Mouse (Mus musculus) neutrophil, adult 5-6 weeks (primary cell): ENCODE measurements around the gene Kctd5. TPM values are rescaled to one million over a fixed set of nuclear protein-coding genes. Genes with fewer than 3 reads are reported as not detected.
A peak's percentile ranks its signal among the peaks of the same experiment; 100 is the strongest.

ENCODE experiments used
- ATAC-seq: fragments of 151-379, 151-347 bp; 2 replicates; pipeline ENCODE4 v1.8.0; 2017; ENCODE audit warnings: mild to moderate bottlenecking, moderate TSS enrichment; ENCODE audit not compliant: insufficient number of reproducible peaks, poor library complexity, low FRiP score, severe bottlenecking; ENCODE audit errors: extremely low read depth
- total RNA-seq: library from RNA; stranded (forward); fragments of 200-1000 nt; gene quantifications from 2 replicates; pipeline ENCODE4 v1.2.3, GENCODE M21; 2017

The Kctd5 gene
- total RNA-seq, 1 experiment from 2014 or later, result 18.2 TPM

- ATAC-seq, result no peak
Measured at GRCm38 (mm10) chr17:24045608-24046007, 27.7 kb downstream of the Kctd5 start.

DNA sequence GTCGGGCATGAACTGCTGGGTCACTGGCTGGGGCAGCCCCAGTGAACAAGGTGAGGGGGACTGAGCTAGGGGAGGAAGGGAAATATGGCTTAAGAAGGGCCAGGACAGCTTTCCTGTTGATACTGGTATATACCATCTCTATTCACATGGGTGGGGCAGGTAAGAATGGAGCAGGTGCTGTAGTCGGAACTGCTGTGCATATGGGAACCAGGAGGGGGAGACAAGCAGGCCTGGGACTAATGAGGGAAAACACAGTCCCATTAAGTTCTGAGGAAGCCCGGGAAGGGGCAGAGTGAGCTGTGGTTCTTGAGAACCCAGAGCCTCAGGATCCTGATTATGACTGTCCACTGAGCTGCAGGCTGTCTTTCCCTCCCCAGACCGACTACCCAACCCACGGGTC, 28.8 kb downstream of the Kctd5 start:
- ATAC-seq, result no peak

- no peak for ATAC-seq
Measured at GRCm38 (mm10) chr17:24037844-24038243, 35.4 kb downstream of the Kctd5 start, which contains the start of gene Prss27. Prss27 (plus strand) TSS chr17:24038144.

GRCm38 (mm10) chr17:24037360-24037759, 35.9 kb downstream of the Kctd5 start:
- no peak for ATAC-seq

- ATAC-seq, result no peak
Measured at GRCm38 (mm10) chr17:24036954-24037353, 36.3 kb downstream of the Kctd5 start.

GRCm38 (mm10) chr17:24035087-24035486, 38.2 kb downstream of the Kctd5 start:
- ATAC-seq, result no peak

- ATAC-seq, result no peak
Measured at GRCm38 (mm10) chr17:24030551-24030950, 42.7 kb downstream of the Kctd5 start.

- no peak for ATAC-seq
Measured at GRCm38 (mm10) chr17:24029477-24029876, 43.8 kb downstream of the Kctd5 start.

- no peak for ATAC-seq
Measured at GRCm38 (mm10) chr17:24021375-24022199, 51.7 kb downstream of the Kctd5 start.

DNA sequence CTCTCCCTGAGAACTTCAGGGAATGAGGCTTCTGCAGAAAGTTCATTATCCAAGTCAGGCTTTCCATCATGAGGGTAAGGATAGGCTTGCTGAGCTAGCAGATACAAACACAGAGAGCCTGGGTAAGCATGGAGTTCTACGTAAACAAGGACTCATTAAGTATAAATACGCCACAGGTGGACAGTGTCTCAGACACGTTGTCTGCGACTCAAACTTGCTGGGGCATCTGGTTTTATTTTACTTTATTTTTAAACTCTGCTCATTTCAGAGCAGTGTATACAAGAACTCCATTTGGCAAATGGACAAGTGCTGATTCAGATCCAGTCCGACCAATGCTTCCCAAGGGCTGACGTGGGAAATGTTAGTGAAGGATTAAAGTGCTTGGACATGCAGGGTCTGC, 52.6 kb downstream of the Kctd5 start:
- ATAC-seq, result no peak

DNA sequence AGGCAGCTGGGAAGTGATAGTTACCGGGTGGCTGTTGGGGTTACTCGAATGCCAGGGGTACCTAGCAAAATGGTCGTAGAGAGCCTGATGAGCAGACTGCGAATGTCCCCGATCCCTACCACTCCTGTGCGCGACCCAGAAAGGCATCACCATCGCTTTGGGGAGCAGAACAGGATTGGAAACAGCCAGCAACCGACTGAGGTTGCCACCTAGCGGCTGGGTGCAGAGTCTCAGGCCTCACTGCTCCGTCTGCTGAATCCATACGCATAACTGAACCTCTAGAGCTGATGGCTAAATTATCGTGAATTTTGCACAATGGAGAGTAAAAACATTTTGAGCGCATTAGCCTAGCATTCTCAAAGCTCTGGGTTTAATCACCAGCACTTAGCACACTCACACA, 57.6 kb downstream of the Kctd5 start:
- ATAC-seq, result no peak

DNA sequence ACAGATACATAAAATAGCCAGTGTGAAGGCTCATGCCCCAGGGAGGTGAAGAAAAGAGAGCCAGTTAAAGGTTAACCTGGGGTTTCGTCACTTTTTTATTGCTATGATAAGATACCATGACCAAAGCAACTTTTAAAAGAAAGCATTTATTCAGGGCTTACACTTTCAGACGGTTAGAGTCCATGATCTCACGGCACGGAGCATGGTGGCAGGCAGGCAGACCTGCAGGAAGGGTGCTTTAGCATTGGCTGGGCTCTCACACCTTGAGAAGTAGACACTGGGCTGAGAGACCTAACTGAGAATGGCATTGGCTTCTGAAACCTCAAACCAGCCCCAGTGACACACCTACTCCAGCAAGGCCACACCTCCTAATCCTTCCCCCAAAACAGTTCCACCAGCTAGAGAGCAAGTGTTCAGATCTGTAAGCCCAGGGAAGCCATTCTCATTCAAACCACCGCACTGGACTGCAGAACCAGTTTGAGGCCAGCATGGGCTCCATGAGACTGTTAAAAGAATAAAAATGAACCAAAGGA, 58.8 kb downstream of the Kctd5 start:
- ATAC-seq, result no peak

GRCm38 (mm10) chr17:24012921-24013320, 60.4 kb downstream of the Kctd5 start:
- no peak for ATAC-seq

GRCm38 (mm10) chr17:24009617-24010016, 63.7 kb downstream of the Kctd5 start:
- ATAC-seq, result no peak

DNA sequence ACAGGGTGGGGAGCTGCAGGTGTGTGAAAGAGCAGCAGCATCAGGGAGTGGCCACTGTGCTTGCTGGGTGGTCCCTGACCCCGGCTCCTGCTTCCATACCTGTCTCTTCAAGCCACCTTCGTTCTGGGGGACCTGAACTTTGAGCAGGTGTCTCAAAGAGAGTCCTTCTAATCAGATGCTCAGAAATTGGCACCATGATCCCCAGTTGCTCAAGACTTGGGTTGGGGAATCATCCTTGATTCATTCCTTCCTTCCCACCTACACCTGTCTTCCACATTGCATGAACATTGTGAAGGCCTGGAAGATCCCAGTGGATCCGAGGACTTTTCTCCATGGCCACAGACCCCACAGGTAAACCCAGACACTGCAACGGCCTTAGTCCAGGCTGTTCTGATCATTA, 65.2 kb downstream of the Kctd5 start:
- ATAC-seq, result no peak

- peak; percentile 19; the same call in 1 of the 2 replicates for ATAC-seq
Measured at GRCm38 (mm10) chr17:24007391-24007790, 65.9 kb downstream of the Kctd5 start.

DNA sequence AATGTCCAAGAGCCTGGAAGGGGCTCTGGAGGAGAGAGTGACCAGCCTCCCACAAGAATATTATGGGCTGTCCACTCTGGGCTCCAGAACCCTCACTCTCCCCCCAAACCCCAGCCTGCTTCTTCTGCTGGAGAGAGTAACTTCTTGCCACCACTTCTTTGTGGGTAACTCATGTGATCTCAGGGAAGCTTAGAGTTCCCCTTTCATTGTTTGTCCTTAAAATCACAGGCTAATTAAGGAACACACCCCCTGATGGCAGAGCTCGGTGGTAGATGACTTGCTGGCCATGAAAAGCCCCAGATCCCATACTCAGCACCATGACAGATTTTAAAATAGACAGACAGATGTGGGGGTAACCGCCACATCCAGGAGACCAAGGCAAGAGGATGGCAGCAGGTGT, 66.4 kb downstream of the Kctd5 start:
- no peak for ATAC-seq

- ATAC-seq, result no peak
Measured at GRCm38 (mm10) chr17:24005049-24005448, 68.2 kb downstream of the Kctd5 start.

GRCm38 (mm10) chr17:24004071-24004665, 69.1 kb downstream of the Kctd5 start:
- ATAC-seq, result no peak

- no peak for ATAC-seq
Measured at GRCm38 (mm10) chr17:24000404-24000803, 72.9 kb downstream of the Kctd5 start.
